Mouse (Mus musculus) T-helper 2 cell (primary cell): ENCODE results near the gene Mthfr.

ENCODE experiments used
- in situ Hi-C: fragments of 300-600 bp; cut with MboI, MseI; formaldehyde crosslinking; loops from one replicate; pipeline ENCODE4 v1.15.1; 2025; ENCODE audit warnings: high pct_unique_total_duplicates

The Mthfr gene

GRCm38 (mm10) chr4:148038600-148039253 is at the start of gene Mthfr, which contains the start of gene Clcn6:
Gene Mthfr, plus strand, starts transcription at chr4:148039077.
Gene Clcn6, minus strand, starts transcription at chr4:148038821.
- in situ Hi-C loops = no loop called here

- in situ Hi-C loops = no loop called here
Observed at GRCm38 (mm10) chr4:147993571-147994095, 45.2 kb upstream of the Mthfr start.

- in situ Hi-C loops = no loop called here
Observed at GRCm38 (mm10) chr4:147995311-147995710, 43.6 kb upstream of the Mthfr start.

GRCm38 (mm10) chr4:148000202-148000772 is 38.6 kb upstream of the Mthfr start, which contains the start of gene Nppa:
Gene Nppa, plus strand, starts transcription at chr4:148000722.
- in situ Hi-C loops = no loop called here

DNA sequence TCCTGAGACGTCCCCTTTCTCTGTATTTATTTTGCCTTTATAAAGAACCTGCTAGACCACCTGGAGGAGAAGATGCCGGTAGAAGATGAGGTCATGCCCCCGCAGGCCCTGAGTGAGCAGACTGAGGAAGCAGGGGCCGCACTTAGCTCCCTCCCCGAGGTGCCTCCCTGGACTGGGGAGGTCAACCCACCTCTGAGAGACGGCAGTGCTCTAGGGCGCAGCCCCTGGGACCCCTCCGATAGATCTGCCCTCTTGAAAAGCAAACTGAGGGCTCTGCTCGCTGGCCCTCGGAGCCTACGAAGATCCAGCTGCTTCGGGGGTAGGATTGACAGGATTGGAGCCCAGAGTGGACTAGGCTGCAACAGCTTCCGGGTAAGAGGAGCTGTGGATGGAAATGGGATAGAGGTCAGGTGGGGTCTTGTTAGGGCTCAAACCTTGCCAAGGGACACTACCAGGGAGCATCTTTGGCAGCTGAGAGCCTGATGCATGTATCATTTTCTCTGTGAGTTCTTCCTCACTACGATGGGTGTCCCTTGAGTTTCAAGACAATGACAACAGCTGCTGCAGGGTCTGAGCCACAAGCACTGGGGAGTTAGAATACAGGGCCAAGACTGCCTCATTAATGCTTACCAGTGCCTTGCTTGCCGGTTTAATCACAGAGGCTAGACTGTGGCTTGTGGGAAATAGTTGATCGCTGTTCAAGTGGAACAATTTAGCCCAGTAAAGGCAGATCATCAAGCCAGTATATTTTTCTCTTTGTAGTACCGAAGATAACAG is 37.7 kb upstream of the Mthfr start:
- in situ Hi-C loops = no loop called here

GRCm38 (mm10) chr4:148001866-148002265 is 37.0 kb upstream of the Mthfr start:
- in situ Hi-C loops = no loop called here

DNA sequence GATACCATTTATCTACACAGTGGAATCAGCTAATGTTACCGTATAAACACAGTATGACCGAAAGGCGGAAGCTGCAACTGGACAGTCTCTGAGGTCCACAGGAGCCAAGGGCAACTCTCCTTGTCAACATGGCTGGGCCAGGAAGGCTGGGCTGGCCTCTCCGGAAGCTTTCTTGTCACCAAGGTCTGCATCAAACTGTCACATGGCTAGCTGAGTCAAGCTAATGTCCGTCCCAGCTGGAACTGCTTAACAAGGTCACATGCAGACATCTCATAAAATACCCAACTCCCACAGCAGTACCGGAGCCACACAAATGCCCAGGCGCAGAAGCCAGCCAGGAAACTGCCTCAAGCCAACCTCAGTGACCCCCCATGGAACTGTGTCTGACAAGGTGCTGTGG is 34.5 kb upstream of the Mthfr start:
- in situ Hi-C loops = no loop called here

DNA sequence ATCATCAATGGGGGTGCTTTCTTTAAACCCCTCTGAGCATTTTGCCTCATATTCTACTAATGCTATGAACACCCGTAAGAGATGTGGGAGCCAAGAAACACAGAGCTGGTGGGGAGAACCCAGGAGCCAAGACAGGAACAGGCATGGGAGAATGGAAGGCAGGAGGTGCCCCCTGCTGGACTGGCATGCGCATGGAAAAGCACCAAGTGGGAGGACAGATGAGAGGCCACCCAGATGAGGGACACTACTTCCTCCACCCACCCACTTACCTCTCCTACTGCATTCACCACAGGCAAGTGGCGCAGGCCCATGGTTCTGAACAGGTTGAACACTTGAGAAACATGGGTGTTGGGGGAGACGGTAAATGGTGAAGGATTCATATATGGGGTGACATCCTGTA is 30.5 kb upstream of the Mthfr start:
- in situ Hi-C loops = loop anchor here (5.0 kb wide), 1 partner anchor 46 kb away; no protein-coding TSS in a partner anchor

DNA sequence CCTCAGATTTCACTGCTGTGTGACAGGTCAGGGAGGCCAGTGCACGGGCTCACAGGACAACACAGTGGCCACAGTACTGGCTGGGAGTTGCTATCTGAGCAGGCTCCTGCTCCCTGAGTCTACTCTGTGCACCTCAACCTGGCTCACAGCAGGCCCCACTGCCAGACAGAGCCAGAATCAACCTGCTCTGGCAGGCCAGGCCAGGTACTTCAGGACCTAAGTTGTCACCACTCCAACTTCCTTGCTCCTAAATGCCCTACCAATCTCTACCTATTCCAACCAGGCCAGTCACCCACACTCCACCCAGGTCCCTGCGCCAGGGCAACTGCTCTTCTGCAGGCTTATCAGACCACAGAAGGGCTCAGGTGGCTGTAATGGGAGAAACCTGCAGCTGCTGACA is 29.2 kb upstream of the Mthfr start:
- in situ Hi-C loops = loop anchor here (5.0 kb wide), 1 partner anchor 47 kb away; no protein-coding TSS in a partner anchor

DNA sequence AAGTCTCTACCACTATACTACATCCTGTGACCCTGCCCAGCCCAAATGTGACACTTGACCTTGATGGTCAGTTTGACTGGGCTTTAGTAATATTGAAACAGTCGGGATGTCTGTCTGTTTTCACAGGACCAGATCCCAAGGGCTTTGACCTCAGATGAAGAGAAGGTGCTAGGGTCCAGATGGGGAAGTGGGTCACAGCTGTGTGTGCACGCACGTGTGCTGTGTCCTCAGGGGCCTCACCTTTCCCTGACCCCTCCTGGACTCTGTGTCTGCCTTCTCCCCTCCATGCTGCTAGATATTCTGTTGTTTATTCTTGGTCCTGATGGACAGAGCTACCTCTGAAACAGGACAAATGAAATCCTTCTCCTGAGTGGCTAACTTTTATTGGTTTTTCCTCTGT is 27.5 kb upstream of the Mthfr start:
- in situ Hi-C loops = no loop called here

DNA sequence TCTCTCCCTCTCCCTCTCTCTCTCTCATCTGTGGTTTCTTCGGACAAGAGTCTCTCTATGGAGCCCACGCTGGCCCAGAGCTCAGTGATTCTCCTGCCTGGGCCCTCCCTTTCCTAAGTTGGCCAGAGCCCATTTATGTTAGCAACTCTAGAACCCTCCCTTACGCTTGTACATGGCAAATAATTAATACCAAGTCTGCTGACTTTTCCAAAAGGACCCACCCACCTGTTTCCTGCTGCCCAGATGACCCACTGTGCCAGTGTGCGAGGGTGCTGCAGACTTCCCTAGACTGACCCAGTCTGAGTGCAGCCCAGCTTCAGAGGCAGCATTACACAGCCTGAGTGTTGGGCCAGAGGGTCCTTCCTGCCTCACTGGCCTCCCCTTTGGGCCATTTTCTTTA is 26.7 kb upstream of the Mthfr start:
- in situ Hi-C loops = no loop called here

- in situ Hi-C loops = no loop called here
Observed at GRCm38 (mm10) chr4:148015418-148015817, 23.5 kb upstream of the Mthfr start.

DNA sequence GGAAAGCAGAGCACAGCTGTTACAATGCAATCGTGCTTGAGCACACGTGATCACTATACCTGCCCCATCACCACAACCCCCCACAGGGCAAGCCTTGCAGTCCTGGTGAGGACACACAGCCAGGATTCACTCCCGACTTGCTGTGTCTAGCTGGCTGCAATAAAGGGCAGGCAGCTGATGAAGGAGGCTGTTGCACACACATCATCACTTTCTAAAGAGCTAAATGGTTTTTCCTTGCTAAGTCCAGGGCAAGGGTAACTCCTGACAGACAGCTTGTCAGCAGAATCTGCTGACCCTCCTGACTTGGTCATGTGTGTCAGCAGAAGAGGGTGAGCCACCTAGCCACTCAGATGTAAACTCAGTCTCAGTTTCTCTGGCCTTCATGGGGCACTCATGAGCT is 21.9 kb upstream of the Mthfr start:
- in situ Hi-C loops = no loop called here

GRCm38 (mm10) chr4:148018410-148018809 is 20.5 kb upstream of the Mthfr start:
- in situ Hi-C loops = no loop called here

DNA sequence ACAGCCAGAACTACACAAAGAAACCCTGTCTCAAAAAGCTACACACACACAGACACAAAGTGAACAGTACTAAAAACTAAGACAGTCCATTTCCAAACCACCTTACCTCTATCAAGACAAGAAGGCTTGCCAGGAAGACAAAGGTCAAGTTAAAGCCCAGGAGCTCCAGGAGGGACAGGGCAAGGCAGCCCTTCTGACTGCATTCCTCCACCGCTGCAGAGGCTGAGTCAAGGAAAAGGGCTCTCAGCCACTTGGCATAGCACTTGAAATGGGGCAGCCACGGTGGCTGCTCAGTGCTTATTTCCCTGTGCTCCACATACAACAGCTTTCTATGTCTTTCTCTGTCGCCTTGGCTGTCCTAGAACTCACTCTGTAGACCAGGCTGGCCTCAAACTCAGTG is 14.9 kb upstream of the Mthfr start:
- in situ Hi-C loops = no loop called here

DNA sequence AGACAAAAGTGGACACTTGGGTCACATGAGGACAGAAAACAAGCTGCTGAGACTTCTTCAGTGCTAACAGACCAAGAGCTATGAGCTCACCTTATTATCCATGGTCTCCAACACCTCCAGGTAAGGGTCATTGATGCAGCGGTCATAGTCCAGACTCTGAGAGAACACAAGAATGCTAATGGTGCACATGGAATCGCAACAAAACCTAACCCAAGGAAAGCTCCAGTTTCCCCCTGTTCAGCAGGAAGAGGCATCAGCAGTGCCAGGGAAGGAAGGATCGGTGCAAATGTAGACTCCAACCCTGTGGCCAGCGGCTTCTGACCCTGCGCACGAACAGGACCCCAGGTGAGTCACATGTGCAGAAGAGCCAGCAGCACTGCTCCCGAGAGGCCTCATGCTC is 9.6 kb upstream of the Mthfr start:
- in situ Hi-C loops = no loop called here

- in situ Hi-C loops = no loop called here
Observed at GRCm38 (mm10) chr4:148030506-148030905, 8.4 kb upstream of the Mthfr start.

- in situ Hi-C loops = no loop called here
Observed at GRCm38 (mm10) chr4:148033858-148034410, 4.9 kb upstream of the Mthfr start.

DNA sequence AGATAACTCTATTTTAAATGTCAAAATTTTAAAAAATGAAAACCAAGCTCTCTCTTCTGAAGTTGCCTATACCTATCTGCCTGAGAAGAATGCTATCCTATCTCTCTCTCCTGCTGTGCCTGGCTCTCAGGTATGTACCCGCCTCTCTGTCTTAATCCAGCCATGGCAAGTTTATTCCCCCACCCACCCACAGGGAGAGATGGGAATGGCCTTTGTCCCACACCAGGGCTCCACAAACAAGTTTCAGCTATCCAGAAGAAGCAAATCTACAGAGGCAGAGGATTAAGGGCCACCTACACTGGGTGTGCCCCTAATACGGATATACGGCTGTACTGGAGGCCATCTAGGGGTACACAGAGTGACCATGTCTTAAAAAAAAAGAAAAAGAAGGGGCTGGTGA is 3.4 kb upstream of the Mthfr start:
- in situ Hi-C loops = no loop called here

DNA sequence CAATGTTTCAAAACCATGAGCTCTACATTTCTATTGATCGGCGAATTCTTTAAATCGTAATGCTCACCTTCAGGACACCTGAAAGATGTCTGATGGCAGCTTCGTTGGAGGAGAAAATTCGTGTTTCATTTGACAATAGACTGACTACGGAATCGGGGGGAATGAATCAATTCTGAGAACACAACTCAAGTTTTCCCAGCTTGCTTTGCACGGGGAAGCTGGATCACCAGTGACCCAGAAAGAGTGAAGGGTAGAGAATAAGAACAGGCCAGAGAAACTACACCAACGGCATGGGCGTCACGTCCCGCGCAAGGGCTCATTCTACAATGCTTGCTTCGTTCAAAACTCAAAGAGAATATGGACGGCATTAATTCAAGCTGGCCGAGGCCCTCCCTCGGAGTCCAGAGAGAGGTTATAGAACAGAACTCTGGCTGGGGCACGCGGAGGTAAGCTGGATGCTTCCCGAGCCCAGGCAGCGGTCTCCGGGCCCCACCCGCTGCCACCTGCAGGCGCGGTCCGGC is 738 bp upstream of the Mthfr start:
- in situ Hi-C loops = no loop called here

DNA sequence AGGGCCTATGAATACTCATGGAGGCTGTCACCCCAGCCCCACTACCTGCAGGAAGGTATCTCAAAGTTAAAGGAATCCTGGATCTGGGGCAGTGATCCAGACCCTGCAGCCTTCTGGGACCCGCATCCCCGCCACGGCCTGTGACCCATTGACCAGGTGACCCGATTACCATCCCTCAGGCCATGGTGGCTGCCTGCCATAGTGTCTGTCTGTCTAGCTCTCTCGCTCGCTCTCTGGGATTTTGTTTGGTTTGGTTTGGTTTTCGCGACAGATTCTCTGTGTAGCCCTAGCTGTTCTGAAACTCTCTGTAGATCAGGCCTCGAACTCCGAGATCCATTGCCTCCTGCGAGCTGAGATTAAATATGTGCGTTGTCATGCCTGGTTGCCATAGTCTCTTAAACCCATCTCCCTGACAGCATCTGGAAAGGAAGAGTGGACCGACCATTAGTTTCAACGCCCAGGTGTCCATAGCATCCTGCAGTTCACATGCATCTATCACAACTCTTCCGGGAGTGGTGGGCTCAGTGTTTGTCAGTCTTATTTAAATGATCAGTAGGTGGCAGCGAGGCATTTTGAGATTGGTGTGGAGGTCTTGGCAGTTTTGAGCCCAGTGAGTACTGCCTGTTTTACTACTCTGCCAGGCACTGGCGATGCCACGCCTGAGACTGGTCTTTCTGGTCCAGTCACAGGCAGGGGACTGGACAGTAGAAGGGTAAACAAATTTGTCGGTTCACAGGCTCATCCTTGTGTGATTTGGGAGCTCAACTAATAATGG is 564 bp downstream of the Mthfr start:
- in situ Hi-C loops = no loop called here
